8 mouse cellular contexts compared by ENCODE assay signal in the genomic region with DNA sequence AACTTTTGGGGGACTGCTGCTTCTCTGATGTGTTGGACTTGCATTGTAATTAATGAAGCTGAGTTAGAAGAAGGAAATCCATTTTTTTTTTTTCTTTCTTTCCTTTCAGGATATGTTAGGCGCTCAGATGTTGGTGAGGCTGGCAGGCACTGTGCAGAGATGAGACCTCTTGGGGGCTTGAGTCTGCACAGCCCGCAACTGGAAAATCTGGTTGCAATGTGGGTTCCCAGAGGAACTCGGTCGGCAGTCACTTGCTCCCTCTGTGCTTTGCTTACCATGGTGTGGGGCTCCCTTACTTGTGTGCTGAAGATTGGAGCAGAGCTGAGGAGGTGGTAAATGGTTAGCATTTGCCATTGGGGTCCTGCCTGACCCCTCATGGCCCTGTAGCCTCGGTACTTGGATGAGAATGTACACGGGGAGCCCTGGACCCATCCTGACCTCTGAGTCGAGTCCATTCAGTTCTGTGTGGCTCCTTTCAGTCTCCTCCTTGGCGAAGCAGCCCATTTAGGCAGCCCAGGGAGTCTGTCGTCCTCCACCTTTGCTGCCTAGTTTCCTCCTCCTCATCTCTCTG. TPM values are rescaled to one million over a fixed set of nuclear protein-coding genes. Genes with fewer than 3 reads are reported as not detected.
DNase-seq lines count a peak whose midpoint lies in the region; ATAC-seq and TF ChIP-seq lines count a peak whose summit lies in the region.

No protein-coding gene starts in this region.

- H3K4me1 ChIP-seq in heart, embryonic 10.5 days, result peaks cover 63% of the 10 kb centered on the region
- peaks cover 62% of the 10 kb centered on the region for H3K4me1 ChIP-seq in E14TG2a.4 (replicated peaks; ENCODE audit: low read depth, low read length)
- peaks cover 11% of the 10 kb centered on the region for H3K4me1 ChIP-seq in forebrain, embryonic 16.5 days (replicated peaks; ENCODE audit: control insufficient read depth, insufficient read depth, low read length)
- peaks cover 60% of the 10 kb centered on the region for H3K4me1 ChIP-seq in liver, embryonic 16.5 days (ENCODE audit: control insufficient read depth, low read depth, low read length)

- H3K9me3 ChIP-seq in heart, embryonic 10.5 days, result no peaks in the 10 kb centered on the region
- H3K9me3 ChIP-seq in E14TG2a.4 (ENCODE audit: low read length), result no peaks in the 10 kb centered on the region
- no peaks in the 10 kb centered on the region for H3K9me3 ChIP-seq in forebrain, embryonic 16.5 days (ENCODE audit: control insufficient read depth, low read length)
- no peaks in the 10 kb centered on the region for H3K9me3 ChIP-seq in liver, embryonic 16.5 days (replicated peaks; ENCODE audit: control insufficient read depth, low read length)

- DNase-seq in heart, embryonic 10.5 days (ENCODE audit: low spot score), result no peak
- no peak for DNase-seq in heart, postnatal 10 days
- DNase-seq in thymus, postnatal 25 days, result peak; percentile 25
- DNase-seq in frontal cortex, postnatal 10 days (ENCODE audit: low spot score in 2 of 2), result no peak
- no peak for DNase-seq in cerebellum, adult 11-12 months

- H3K27me3 ChIP-seq in heart, embryonic 10.5 days (ENCODE audit: insufficient read depth, poor library complexity, severe bottlenecking), result no peaks in the 10 kb centered on the region; the same call in 1 of the 2 replicates
- 0 out of 2 replicates have a peak, but pooled peaks cover 4% of the 10 kb centered on the region for H3K27me3 ChIP-seq in E14TG2a.4 (ENCODE audit: insufficient read depth, low read length)
- no peaks in the 10 kb centered on the region for H3K27me3 ChIP-seq in forebrain, embryonic 16.5 days (replicated peaks; ENCODE audit: control insufficient read depth, insufficient read depth, low read length)
- no peaks in the 10 kb centered on the region for H3K27me3 ChIP-seq in liver, embryonic 16.5 days (ENCODE audit: control insufficient read depth, insufficient read depth, low read depth, low read length)

- intact Hi-C loops in heart, postnatal 10 days (cut with DNase I), result loop anchor here (5.0 kb wide), 2 partner anchors 52 to 137 kb away; no protein-coding TSS in a partner anchor

- WGBS in heart, embryonic 10.5 days, result 46% methylated on average over 9 of the region's 9 CpGs
- 39% methylated on average over 9 of the region's 9 CpGs for WGBS in forebrain, embryonic 16.5 days
- WGBS in liver, embryonic 16.5 days (ENCODE audit: insufficient replicate concordance), result 38% methylated on average over 9 of the region's 9 CpGs

- H3K36me3 ChIP-seq in heart, embryonic 10.5 days, result peaks cover 8% of the 10 kb centered on the region; the same call in 1 of the 2 replicates
- H3K36me3 ChIP-seq in E14TG2a.4 (ENCODE audit: insufficient read depth, low read length), result peaks cover 28% of the 10 kb centered on the region
- H3K36me3 ChIP-seq in forebrain, embryonic 16.5 days (ENCODE audit: control insufficient read depth, insufficient read depth), result no peaks in the 10 kb centered on the region
- H3K36me3 ChIP-seq in liver, embryonic 16.5 days (ENCODE audit: control insufficient read depth, insufficient read depth), result no peaks in the 10 kb centered on the region

- TF ChIP-seq CTCF in E14TG2a.4 (conservative IDR thresholded peaks at IDR 0.05; ENCODE audit: low read length), result no peak

- H3K9ac ChIP-seq in forebrain, embryonic 16.5 days (replicated peaks; ENCODE audit: low read depth, low read length), result peak overlapping the region; percentile 79; the same call in 1 of the 2 replicates
- peak overlapping the region; percentile 77 for H3K9ac ChIP-seq in liver, embryonic 16.5 days (ENCODE audit: low read depth, low read length)

- ATAC-seq in forebrain, embryonic 16.5 days, result peak; percentile 24; the same call in 1 of the 2 replicates
- ATAC-seq in liver, embryonic 16.5 days (ENCODE audit: low read depth), result no peak

- peak overlapping the region; percentile 77 for H3K4me2 ChIP-seq in forebrain, embryonic 16.5 days (ENCODE audit: low read length)
- peak overlapping the region; percentile 90 for H3K4me2 ChIP-seq in liver, embryonic 16.5 days (ENCODE audit: low read depth, low read length)

- peak overlapping the region; percentile 78 for H3K4me3 ChIP-seq in heart, embryonic 10.5 days
- H3K4me3 ChIP-seq in E14TG2a.4 (replicated peaks; ENCODE audit: low read length), result peak overlapping the region; percentile 86
- peak overlapping the region; percentile 63 for H3K4me3 ChIP-seq in forebrain, embryonic 16.5 days (replicated peaks; ENCODE audit: low read length)
- peak overlapping the region; percentile 74 for H3K4me3 ChIP-seq in liver, embryonic 16.5 days (ENCODE audit: low read depth, low read length)

- H3K27ac ChIP-seq in heart, embryonic 10.5 days, result peak overlapping the region; percentile 98
- no peak overlapping the region for H3K27ac ChIP-seq in forebrain, embryonic 16.5 days (ENCODE audit: low read length)
- H3K27ac ChIP-seq in liver, embryonic 16.5 days (ENCODE audit: low read length), result peak overlapping the region; percentile 82

RNA-seq across cellular contexts. Expression of gene Tmem268, which starts 0.6 kb away (rescaled TPM):
- polyA plus RNA-seq in heart, embryonic 10.5 days (2016; fragmentation: Nextera tagmentation; extraction: Ambion mirVana), result 7.9 and 9.3 TPM in 2 replicates
- total RNA-seq in heart, postnatal 10 days (2021), result 1 to 10 TPM; 5.9 to 6.5 TPM
- 4.8 and 6.0 TPM in 2 replicates for polyA plus RNA-seq in forebrain, embryonic 16.5 days (2015; fragmentation: Nextera tagmentation; extraction: Ambion mirVana)
- polyA plus RNA-seq in liver, embryonic 16.5 days (2015; fragmentation: Nextera tagmentation; extraction: Ambion mirVana), result 10.2 and 11.3 TPM in 2 replicates

RNA-seq across cellular contexts. Expression of gene Atp6v1g1, which starts 14.6 kb away (rescaled TPM):
- polyA plus RNA-seq in heart, embryonic 10.5 days (2016; fragmentation: Nextera tagmentation; extraction: Ambion mirVana), result 190 and 227 TPM in 2 replicates
- 100 to 1,000 TPM; 161 to 165 TPM for total RNA-seq in heart, postnatal 10 days (2021)
- 427 and 436 TPM in 2 replicates for polyA plus RNA-seq in forebrain, embryonic 16.5 days (2015; fragmentation: Nextera tagmentation; extraction: Ambion mirVana)
- 123 and 130 TPM in 2 replicates for polyA plus RNA-seq in liver, embryonic 16.5 days (2015; fragmentation: Nextera tagmentation; extraction: Ambion mirVana)

RNA-seq across cellular contexts. Expression of gene Gm11213, which starts 45.8 kb away (rescaled TPM):
- polyA plus RNA-seq in heart, embryonic 10.5 days (2016; fragmentation: Nextera tagmentation; extraction: Ambion mirVana), result not detected in 2 replicates
- not detected for total RNA-seq in heart, postnatal 10 days (2021)
- not detected in 2 replicates for polyA plus RNA-seq in forebrain, embryonic 16.5 days (2015; fragmentation: Nextera tagmentation; extraction: Ambion mirVana)
- polyA plus RNA-seq in liver, embryonic 16.5 days (2015; fragmentation: Nextera tagmentation; extraction: Ambion mirVana), result not detected in 2 replicates
